Mouse (Mus musculus) kidney, embryonic 14.5 days (tissue): Measurements from ENCODE around the gene Tspan31. TPM values are rescaled to one million over a fixed set of nuclear protein-coding genes. Genes with fewer than 3 reads are reported as not detected.
A peak's percentile ranks its signal among the peaks of the same experiment; 100 is the strongest.

Experiments used
- ATAC-seq: fragments of 200-750 bp; cut with Nextera tagmentation; 2 replicates; pipeline ENCODE4 v1.8.0; 2017; ENCODE audit warnings: moderate number of reproducible peaks, mild to moderate bottlenecking, moderate TSS enrichment, moderate library complexity; ENCODE audit not compliant: low FRiP score, low TSS enrichment
- H3K27ac ChIP-seq: fragments of 300-500 bp; sonication (generic); 2 replicates; pipeline ENCODE4 v1.5.1; 2014; ENCODE audit warnings: low read depth, mild to moderate bottlenecking, low read length, moderate library complexity, mixed read lengths
- H3K27me3 ChIP-seq: fragments of 300-500 bp; sonication (generic); 2 replicates; pipeline ENCODE4 v1.6.1; 2014; ENCODE audit warnings: mild to moderate bottlenecking, low read length; ENCODE audit not compliant: control insufficient read depth, insufficient read depth
- H3K36me3 ChIP-seq: fragments of 300-500 bp; sonication (generic); 2 replicates; pipeline ENCODE4 v1.6.1; 2014; ENCODE audit warnings: low read length, mixed read lengths; ENCODE audit not compliant: control insufficient read depth, insufficient read depth
- H3K4me1 ChIP-seq: fragments of 300-500 bp; sonication (generic); 2 replicates; pipeline ENCODE4 v1.6.1; 2014; ENCODE audit warnings: low read length, mixed read lengths; ENCODE audit not compliant: control insufficient read depth, insufficient read depth
- H3K4me2 ChIP-seq: fragments of 300-500 bp; sonication (generic); replicated peaks from 2 replicates; pipeline ENCODE4 v1.6.1; 2014; ENCODE audit warnings: low read depth, mild to moderate bottlenecking, low read length
- H3K4me3 ChIP-seq: fragments of 300-500 bp; sonication (generic); 2 replicates; pipeline ENCODE4 v1.5.1; 2014; ENCODE audit warnings: mild to moderate bottlenecking, low read length
- H3K9ac ChIP-seq: fragments of 300-500 bp; sonication (generic); 2 replicates; pipeline ENCODE4 v1.6.1; 2014; ENCODE audit warnings: low read depth, mild to moderate bottlenecking, low read length, moderate library complexity
- H3K9me3 ChIP-seq: fragments of 300-500 bp; sonication (generic); 2 replicates; pipeline ENCODE4 v1.6.1; 2016; ENCODE audit warnings: low read length; ENCODE audit not compliant: control insufficient read depth
- WGBS: fragments of 180-500 bp; shearing (Covaris S2); extraction: QIAGEN DNeasy Blood & Tissue Kit; methylation state at CpG from one replicate; pipeline ENCODE4 v1.1.7; 2014; 5-methylcytosine and 5-hydroxymethylcytosine counted together
- polyA plus RNA-seq: library from polyadenylated mRNA; unstranded; fragments of >200 nt; fragmentation: Nextera tagmentation; extraction: Ambion mirVana; gene quantifications from 2 replicates; pipeline ENCODE4 v1.2.1, GENCODE M21; 2014

Tspan31 gene
- polyA plus RNA-seq, 1 experiment from 2014 or later = 153 TPM

DNA sequence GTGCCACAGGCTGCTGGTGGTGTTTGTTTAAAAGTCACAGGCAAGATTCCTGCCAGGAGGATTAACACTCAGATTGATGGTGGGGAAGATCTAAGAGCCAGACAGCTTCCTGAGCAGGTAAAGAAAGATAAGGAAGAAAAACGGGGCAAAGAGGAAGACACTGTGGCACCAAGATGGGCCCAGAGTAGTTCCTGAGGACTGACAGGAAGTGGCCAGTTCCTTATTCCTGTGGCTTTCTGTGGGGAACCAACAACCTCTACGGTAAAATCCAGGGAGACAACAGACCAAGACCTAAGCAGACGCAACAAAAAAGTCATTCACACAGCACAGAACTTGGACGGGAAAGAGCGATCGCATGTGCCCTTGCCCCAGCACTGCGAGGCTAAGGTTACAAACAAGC is 33.6 kb upstream of the Tspan31 start:
- Histone ChIP-seq H3K27ac (no peak overlapping the region), H3K4me3 (no peak overlapping the region), H3K4me1 (no peaks in the 10 kb centered on the region), H3K9me3 (no peaks in the 10 kb centered on the region), H3K36me3 (peaks cover 7% of the 10 kb centered on the region; the same call in 1 of the 2 replicates), H3K27me3 (no peaks in the 10 kb centered on the region), H3K9ac (no peak overlapping the region), H3K4me2 (no peak overlapping the region)
- ATAC-seq = no peak
- WGBS = 84% methylated on average over 7 of the region's 7 CpGs

DNA sequence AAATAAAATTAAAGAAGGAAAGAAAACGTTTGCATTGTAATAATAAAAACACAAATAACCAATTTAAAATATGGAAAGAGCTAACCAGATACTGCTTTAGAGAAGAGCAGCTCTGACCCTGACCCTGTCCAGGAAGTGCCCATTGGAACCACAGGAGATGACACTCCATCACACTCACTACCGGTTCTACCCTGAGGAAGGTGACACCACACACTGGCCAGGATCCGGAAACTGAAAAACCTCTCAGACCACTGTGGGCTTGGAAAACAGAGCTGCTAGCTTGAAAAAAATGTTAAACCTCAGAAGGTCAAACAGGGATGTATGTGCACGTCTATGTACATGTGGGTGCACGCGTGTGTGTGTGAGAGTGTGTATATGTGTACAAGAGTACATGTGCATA is 31.1 kb upstream of the Tspan31 start:
- no peak for ATAC-seq
- Histone ChIP-seq H3K9me3 (no peaks in the 10 kb centered on the region), H3K4me1 (no peaks in the 10 kb centered on the region), H3K27me3 (no peaks in the 10 kb centered on the region), H3K27ac (no peak overlapping the region), H3K4me3 (no peak overlapping the region), H3K9ac (no peak overlapping the region), H3K4me2 (no peak overlapping the region), H3K36me3 (peaks cover 20% of the 10 kb centered on the region)
- WGBS = 82% methylated on average over 6 of the region's 6 CpGs

DNA sequence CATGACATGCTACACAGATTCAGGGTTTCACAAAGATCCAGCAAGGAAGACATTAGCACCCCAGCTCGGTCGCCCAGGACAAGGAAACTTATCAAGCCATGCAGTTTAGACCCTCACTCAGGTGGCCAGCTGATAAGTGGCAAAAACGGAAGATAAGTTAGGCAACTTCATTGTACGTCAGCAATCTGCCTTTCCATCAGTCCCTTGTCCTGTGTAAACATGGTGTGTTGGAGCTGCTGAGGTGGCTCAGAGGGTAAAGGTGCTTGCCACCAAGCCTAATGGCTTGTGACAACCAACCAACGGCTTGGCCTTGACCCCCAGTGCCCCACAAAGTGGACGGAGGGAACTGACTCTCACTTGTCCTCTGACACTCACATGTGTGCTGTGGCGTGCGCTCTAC is 30.4 kb upstream of the Tspan31 start:
- Histone ChIP-seq H3K4me1 (no peaks in the 10 kb centered on the region), H3K9ac (no peak overlapping the region), H3K9me3 (no peaks in the 10 kb centered on the region), H3K27me3 (no peaks in the 10 kb centered on the region), H3K36me3 (peaks cover 20% of the 10 kb centered on the region), H3K27ac (no peak overlapping the region), H3K4me3 (no peak overlapping the region), H3K4me2 (no peak overlapping the region)
- no peak for ATAC-seq
- WGBS = 85% methylated on average over 8 of the region's 8 CpGs

DNA sequence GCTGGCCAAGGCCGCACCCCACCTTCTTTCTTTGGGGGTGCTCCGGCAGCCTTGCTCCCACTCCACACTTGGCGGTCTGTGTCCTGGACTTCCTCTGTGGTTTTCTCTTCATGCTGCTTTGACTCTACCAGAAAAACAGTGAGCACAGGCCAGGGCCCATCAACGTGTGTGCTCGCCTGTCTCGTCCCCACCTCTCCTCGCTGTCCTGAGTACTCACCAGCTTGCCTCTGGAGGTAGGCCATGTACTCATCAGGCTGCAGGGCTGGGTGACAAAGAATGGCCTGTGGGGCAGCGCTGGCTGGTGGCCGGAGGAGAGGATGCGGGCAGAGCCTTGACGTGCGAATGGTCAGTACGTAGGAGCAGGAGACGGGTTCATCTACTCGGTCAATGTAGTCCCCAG is 29.8 kb upstream of the Tspan31 start:
- Histone ChIP-seq H3K9ac (no peak overlapping the region), H3K4me3 (no peak overlapping the region), H3K36me3 (peaks cover 20% of the 10 kb centered on the region), H3K4me2 (no peak overlapping the region), H3K4me1 (no peaks in the 10 kb centered on the region), H3K27ac (no peak overlapping the region), H3K27me3 (no peaks in the 10 kb centered on the region), H3K9me3 (no peaks in the 10 kb centered on the region)
- no peak for ATAC-seq
- WGBS = 96% methylated on average over 15 of the region's 15 CpGs

DNA sequence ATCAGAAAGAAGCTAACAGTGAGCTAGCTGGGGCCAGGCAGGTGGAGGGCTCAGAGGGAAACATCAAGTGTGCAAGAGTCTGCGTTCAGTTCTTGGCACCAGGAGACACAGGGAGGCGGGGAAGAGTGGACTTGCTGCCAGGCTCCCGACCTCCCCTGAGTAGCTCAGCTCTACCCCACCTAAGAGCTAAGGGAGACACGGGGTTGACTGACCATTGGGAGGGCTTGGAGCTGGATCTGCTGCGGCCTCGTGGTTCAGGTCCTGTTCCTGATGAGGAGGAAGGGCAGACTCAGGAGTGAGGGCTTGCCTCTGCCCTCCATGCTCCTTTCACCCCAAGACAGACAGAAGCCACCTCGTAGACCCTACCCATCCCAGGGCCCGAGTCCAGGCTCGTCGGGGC is 29.1 kb upstream of the Tspan31 start:
- H3K4me3 ChIP-seq = no peak overlapping the region
- peaks cover 20% of the 10 kb centered on the region for H3K36me3 ChIP-seq
- H3K9ac ChIP-seq = no peak overlapping the region
- ATAC-seq = no peak
- no peaks in the 10 kb centered on the region for H3K4me1 ChIP-seq
- no peak overlapping the region for H3K4me2 ChIP-seq
- no peaks in the 10 kb centered on the region for H3K27me3 ChIP-seq
- H3K27ac ChIP-seq = no peak overlapping the region
- 84% methylated on average over 10 of the region's 10 CpGs for WGBS
- no peaks in the 10 kb centered on the region for H3K9me3 ChIP-seq

DNA sequence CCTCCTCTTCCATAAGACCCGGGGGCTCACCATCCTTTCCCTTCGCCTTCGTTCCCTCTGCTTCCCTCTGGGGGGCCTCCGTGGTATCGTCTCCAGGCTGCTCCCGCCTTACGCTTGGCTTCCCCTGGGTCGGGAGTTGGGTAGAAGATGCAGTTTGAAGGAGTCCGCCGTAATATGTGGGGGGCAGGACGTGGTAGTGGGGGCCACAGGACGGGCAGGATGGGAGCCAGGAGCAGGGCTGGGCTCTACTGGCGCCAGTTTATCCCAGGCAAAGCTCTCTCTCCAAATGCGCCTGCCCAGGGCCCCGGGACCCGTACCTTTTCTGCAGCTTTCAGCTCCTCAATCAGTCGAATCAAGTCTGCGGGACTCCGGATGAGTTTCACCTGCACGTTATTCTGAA is 28.4 kb upstream of the Tspan31 start:
- Histone ChIP-seq H3K27ac (no peak overlapping the region), H3K9me3 (no peaks in the 10 kb centered on the region), H3K4me3 (no peak overlapping the region), H3K9ac (no peak overlapping the region), H3K4me1 (no peaks in the 10 kb centered on the region), H3K4me2 (no peak overlapping the region), H3K36me3 (peaks cover 20% of the 10 kb centered on the region), H3K27me3 (no peaks in the 10 kb centered on the region)
- ATAC-seq = no peak
- 80% methylated on average over 20 of the region's 20 CpGs for WGBS

DNA sequence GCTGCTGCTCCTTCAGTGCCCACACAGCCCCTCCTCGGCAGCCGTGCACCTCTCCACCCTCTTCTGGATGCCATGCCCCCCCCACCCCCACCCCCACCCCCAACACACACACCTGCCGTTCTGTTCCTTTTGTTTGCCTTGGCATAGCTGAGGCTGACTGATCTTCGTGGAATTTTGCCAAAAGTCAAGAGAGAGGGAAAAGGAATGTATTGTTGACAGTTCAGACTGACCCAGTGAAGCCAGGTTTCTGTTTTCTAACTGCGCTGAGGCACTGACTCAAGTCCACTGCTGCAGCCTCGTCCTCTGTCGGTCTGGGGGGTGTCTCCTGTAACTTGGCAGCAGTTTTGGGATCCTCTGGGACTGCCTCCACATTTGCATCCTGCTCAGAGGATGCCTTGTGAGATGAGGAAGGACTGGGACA is 24.3 kb upstream of the Tspan31 start:
- H3K9ac ChIP-seq = no peak overlapping the region
- ATAC-seq = no peak
- peaks cover 20% of the 10 kb centered on the region for H3K36me3 ChIP-seq
- H3K27ac ChIP-seq = no peak overlapping the region
- no peak overlapping the region for H3K4me2 ChIP-seq
- no peak overlapping the region for H3K4me3 ChIP-seq
- WGBS = 60% methylated on average over 7 of the region's 7 CpGs
- peaks cover 34% of the 10 kb centered on the region for H3K27me3 ChIP-seq
- H3K4me1 ChIP-seq = 0 out of 2 replicates have a peak, but pooled peaks cover 11% of the 10 kb centered on the region
- no peaks in the 10 kb centered on the region for H3K9me3 ChIP-seq

DNA sequence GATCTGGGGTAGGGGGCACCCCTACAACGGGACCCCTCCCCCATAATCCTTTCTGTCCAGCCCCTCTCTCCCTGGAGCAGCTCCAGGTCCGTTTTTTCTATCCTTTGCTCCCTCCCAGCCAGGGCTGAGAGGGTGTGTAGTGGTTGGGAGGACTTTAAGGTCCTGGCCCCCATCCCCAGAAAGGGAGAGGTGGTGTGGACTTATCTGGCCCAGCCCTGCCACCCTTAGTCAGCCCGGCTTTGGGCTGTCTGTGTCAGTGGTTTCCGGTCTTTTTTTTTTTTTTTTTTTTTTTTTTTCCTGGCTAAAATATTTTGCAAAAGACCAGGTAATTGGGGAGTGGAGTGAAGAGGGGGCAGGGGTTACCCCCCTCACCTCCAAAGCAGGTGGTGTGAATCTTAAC is 22.7 kb upstream of the Tspan31 start:
- ATAC-seq = no peak
- no peak overlapping the region for H3K4me3 ChIP-seq
- 0 out of 2 replicates have a peak, but pooled peaks cover 11% of the 10 kb centered on the region for H3K4me1 ChIP-seq
- no peak overlapping the region for H3K9ac ChIP-seq
- peaks cover 4% of the 10 kb centered on the region for H3K36me3 ChIP-seq
- no peak overlapping the region for H3K4me2 ChIP-seq
- H3K27me3 ChIP-seq = peaks cover 45% of the 10 kb centered on the region
- H3K27ac ChIP-seq = no peak overlapping the region
- H3K9me3 ChIP-seq = no peaks in the 10 kb centered on the region
- WGBS = 50% methylated on average over 3 of the region's 4 CpGs

DNA sequence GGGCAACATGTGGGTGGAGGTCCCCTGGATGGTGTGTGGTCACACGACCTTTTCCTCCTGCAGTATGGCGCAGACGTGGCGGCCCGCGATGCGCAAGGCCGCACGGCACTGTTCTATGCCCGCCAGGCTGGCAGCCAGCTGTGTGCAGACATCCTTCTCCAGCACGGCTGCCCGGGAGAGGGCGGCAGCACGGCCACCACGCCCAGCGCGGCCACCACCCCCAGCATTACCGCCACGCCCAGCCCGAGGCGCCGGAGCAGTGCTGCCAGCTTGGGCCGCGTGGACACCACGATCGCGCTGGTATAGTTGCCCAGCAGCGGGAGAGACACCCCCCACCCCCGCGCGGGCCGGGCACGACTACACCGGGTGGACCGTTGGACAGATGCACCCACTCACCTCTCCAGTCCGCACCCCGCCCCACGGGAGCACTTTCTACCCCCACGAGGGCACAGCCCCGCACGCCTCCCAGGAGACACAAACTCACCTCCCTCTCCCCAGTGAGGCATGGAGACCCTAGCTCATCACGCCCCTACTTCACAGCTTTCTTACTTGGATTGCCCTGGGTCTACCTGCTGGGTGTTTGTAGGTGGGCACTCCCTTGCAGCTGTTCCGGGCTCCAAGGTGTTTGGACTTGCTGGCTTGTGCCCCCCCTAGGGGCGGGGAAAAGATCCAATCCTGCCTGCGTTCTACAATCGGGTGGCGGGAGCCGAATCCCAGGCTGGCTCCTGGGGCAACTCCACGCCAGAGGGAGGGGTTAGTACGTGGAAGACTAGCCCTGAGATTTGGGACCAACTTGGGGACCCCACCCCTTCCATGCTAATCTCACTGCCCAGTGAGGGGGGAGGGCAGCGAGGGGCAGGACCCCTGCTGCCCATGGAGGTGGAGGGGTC is 21.7 kb upstream of the Tspan31 start:
- H3K27ac ChIP-seq = no peak overlapping the region
- 0 out of 2 replicates have a peak, but pooled peaks cover 11% of the 10 kb centered on the region for H3K4me1 ChIP-seq
- H3K4me2 ChIP-seq = peak overlapping the region; percentile 24
- H3K27me3 ChIP-seq = peaks cover 45% of the 10 kb centered on the region
- 8% methylated on average over 51 of the region's 51 CpGs for WGBS
- no peaks in the 10 kb centered on the region for H3K9me3 ChIP-seq
- no peak overlapping the region for H3K9ac ChIP-seq
- no peaks in the 10 kb centered on the region; the same call in 1 of the 2 replicates for H3K36me3 ChIP-seq
- peak overlapping the region; percentile 26 for H3K4me3 ChIP-seq
- no peak for ATAC-seq
